Mouse (Mus musculus): ENCODE measurements around the gene Rptor. TPM values are rescaled to one million over a fixed set of nuclear protein-coding genes. Genes with fewer than 3 reads are reported as not detected.
A peak's percentile ranks its signal among the peaks of the same experiment; 100 is the strongest.
"Not testable (repeated sequence)": the region's sequence is repeated elsewhere in the genome, so short reads cannot be mapped to it uniquely, and the experiment has no call there.

Gene Rptor
- total and polyA plus RNA-seq, 2 experiments from 2014 or later, result 8.5 to 64.8 TPM

- DNase-seq (ENCODE audit: low spot score), result no peak
- 93% methylated on average over 3 of the region's 3 CpGs for WGBS
- no peak overlapping the region for H3K4me2 ChIP-seq (ENCODE audit: low read depth, low read length, poor library complexity, severe bottlenecking)
Observed at GRCm38 (mm10) chr11:119659296-119659695, 56.6 kb downstream of the Rptor start.

DNA sequence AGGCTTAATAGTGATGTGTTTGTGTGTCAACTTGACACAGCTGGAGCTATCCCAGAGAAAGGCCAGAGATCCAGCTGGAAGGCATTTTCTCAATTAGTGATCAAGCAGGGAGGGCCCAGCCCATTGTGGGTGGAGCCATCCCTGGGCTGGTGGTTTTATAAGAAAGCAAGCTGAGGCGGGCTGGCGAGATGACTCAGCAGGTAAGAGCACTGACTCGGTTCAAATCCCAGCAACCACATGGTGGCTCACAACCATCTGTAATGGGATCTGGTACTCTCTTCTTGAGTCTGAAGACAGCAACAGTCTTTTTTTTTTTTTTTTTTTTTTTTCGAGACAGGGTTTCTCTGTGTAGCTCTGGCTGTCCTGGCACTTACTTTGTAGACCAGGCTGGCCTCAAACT lies 58.8 kb downstream of the Rptor start:
- not testable (repeated sequence) for H3K27me3 ChIP-seq (ENCODE audit: insufficient read depth, low read length); DNase-seq (ENCODE audit: low spot score); H3K36me3 ChIP-seq (ENCODE audit: insufficient read depth, low read length); ATAC-seq (ENCODE audit: low FRiP score); H3K27ac ChIP-seq (ENCODE audit: low read depth, low read length); H3K9ac ChIP-seq (replicated peaks; ENCODE audit: low read length, poor library complexity, severe bottlenecking); H3K4me3 ChIP-seq (ENCODE audit: low read depth, low read length); H3K9me3 ChIP-seq (ENCODE audit: low read length); H3K4me2 ChIP-seq (ENCODE audit: low read depth, low read length, poor library complexity, severe bottlenecking); H3K4me1 ChIP-seq (ENCODE audit: insufficient read depth, low read length)
- WGBS, result 41% methylated on average over 3 of the region's 4 CpGs

More at GRCm38 (mm10) chr11:119659296-119659695, 56.6 kb downstream of the Rptor start:
- Histone ChIP-seq H3K27me3 (ENCODE audit: insufficient read depth, low read length) (no peaks in the 10 kb centered on the region), H3K36me3 (ENCODE audit: insufficient read depth, low read length) (no peaks in the 10 kb centered on the region), H3K4me1 (ENCODE audit: insufficient read depth, low read length) (0 out of 2 replicates have a peak, but pooled peaks cover 2% of the 10 kb centered on the region), H3K27ac (ENCODE audit: low read depth, low read length) (no peak overlapping the region), H3K9me3 (ENCODE audit: low read length) (no peaks in the 10 kb centered on the region), H3K9ac (replicated peaks; ENCODE audit: low read length, poor library complexity, severe bottlenecking) (no peak overlapping the region), H3K4me3 (ENCODE audit: low read depth, low read length) (no peak overlapping the region)
- no peak for ATAC-seq (ENCODE audit: low FRiP score)
- no peak for TF ChIP-seq CTCF (IDR thresholded peaks at IDR 0.05)

DNA sequence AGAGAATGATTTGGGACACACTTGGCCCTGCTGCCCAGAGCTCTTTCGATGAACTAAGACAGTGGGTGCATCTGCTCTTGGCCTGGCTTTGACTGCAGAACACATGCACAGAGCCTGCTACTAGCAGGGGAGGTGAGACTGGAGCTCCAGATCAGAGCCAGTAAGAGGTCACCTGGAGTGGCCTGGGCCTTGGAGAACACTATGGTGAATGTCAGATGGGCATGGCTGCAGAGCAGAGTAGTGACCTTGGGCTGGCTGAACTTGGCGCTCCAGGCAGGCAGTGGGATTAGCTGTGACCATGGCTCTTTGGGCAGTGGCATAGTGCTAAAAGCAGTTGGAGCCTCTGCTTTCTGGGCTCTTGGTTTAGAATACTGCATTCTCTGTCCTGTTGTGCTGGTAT lies 61.2 kb downstream of the Rptor start:
- Histone ChIP-seq H3K36me3 (ENCODE audit: insufficient read depth, low read length) (no peaks in the 10 kb centered on the region), H3K27ac (ENCODE audit: low read depth, low read length) (no peak overlapping the region), H3K27me3 (ENCODE audit: insufficient read depth, low read length) (no peaks in the 10 kb centered on the region), H3K9ac (replicated peaks; ENCODE audit: low read length, poor library complexity, severe bottlenecking) (no peak overlapping the region), H3K4me2 (ENCODE audit: low read depth, low read length, poor library complexity, severe bottlenecking) (no peak overlapping the region), H3K4me3 (ENCODE audit: low read depth, low read length) (no peak overlapping the region), H3K4me1 (ENCODE audit: insufficient read depth, low read length) (0 out of 2 replicates have a peak, but pooled peaks cover 2% of the 10 kb centered on the region), H3K9me3 (ENCODE audit: low read length) (no peaks in the 10 kb centered on the region)
- DNase-seq (ENCODE audit: low spot score), result no peak
- 90% methylated on average over 2 of the region's 2 CpGs for WGBS
- no peak for ATAC-seq (ENCODE audit: low FRiP score)
- no peak for TF ChIP-seq CTCF (IDR thresholded peaks at IDR 0.05)

DNA sequence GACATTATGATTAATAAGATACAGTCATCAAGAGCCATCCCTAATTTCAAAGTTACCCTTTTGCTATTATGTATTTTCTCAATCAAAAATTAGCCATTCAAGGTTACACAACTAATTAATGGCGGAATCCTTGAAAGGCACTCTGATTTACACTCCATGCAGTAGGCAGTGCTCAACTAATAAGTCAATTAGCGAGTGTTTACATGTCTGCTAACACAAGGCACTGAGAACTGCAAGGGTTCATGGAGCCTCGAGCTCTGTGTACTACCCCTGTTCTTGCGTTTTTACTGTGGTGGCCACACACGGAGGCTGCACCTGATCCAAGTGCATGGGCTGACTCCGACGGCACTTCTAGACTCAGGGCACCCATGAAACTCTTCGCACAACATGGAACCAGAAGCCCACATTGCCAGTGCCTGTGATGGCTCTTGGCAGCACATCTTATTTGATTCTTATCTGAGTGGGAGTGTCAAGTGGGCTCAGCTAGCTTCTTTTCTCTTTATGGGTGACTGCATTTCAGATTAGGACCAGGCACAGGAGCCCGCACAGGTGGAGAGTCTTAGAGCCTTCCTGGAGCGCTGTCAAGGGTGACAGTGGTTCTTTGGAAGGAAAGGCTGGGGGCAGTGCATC lies 62.1 kb downstream of the Rptor start:
- H3K27ac ChIP-seq (ENCODE audit: low read depth, low read length), result no peak overlapping the region
- H3K9ac ChIP-seq (replicated peaks; ENCODE audit: low read length, poor library complexity, severe bottlenecking), result no peak overlapping the region
- no peak overlapping the region for H3K4me2 ChIP-seq (ENCODE audit: low read depth, low read length, poor library complexity, severe bottlenecking)
- DNase-seq (ENCODE audit: low spot score) (no peak), ATAC-seq (ENCODE audit: low FRiP score) (no peak)
- 0 out of 2 replicates have a peak, but pooled peaks cover 2% of the 10 kb centered on the region for H3K4me1 ChIP-seq (ENCODE audit: insufficient read depth, low read length)
- H3K27me3 ChIP-seq (ENCODE audit: insufficient read depth, low read length), result no peaks in the 10 kb centered on the region
- no peak for TF ChIP-seq CTCF (IDR thresholded peaks at IDR 0.05)
- WGBS, result 80% methylated on average over 10 of the region's 10 CpGs
- H3K9me3 ChIP-seq (ENCODE audit: low read length), result no peaks in the 10 kb centered on the region
- no peaks in the 10 kb centered on the region for H3K36me3 ChIP-seq (ENCODE audit: insufficient read depth, low read length)
- H3K4me3 ChIP-seq (ENCODE audit: low read depth, low read length), result no peak overlapping the region

DNA sequence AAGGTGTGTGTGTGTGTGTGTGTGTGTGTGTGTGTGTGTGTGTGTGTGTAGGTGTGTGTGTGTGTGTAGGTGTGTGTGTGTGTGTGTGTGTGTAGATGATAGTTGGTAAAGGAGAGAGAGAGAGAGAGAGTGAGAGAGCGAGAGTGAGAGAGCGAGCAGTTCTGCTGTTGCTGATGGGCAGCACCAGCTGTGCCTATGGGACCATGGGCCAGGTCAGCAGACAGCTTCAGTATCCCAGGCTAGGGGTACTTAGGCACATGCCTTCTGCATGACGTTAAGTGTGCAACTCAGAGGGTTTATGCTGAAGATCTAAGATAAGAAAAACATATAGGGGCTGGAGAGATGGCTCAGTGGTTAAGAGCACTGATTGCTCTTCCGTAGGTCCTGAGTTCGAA lies 62.6 kb downstream of the Rptor start:
- H3K9me3 ChIP-seq (ENCODE audit: low read length), result no peaks in the 10 kb centered on the region
- TF ChIP-seq CTCF (IDR thresholded peaks at IDR 0.05), result no peak
- 94% methylated on average over 5 of the region's 5 CpGs for WGBS

GRCm38 (mm10) chr11:119666567-119667108 lies 63.9 kb downstream of the Rptor start:
- 18% methylated on average over 2 of the region's 2 CpGs for WGBS
- Histone ChIP-seq H3K4me1 (ENCODE audit: insufficient read depth, low read length) (0 out of 2 replicates have a peak, but pooled peaks cover 2% of the 10 kb centered on the region), H3K27me3 (ENCODE audit: insufficient read depth, low read length) (no peaks in the 10 kb centered on the region), H3K4me2 (ENCODE audit: low read depth, low read length, poor library complexity, severe bottlenecking) (no peak overlapping the region), H3K36me3 (ENCODE audit: insufficient read depth, low read length) (no peaks in the 10 kb centered on the region), H3K4me3 (ENCODE audit: low read depth, low read length) (no peak overlapping the region), H3K27ac (ENCODE audit: low read depth, low read length) (0 out of 2 replicates have a peak overlapping the region, but pooled peaks have one; percentile 3), H3K9ac (replicated peaks; ENCODE audit: low read length, poor library complexity, severe bottlenecking) (no peak overlapping the region), H3K9me3 (ENCODE audit: low read length) (no peaks in the 10 kb centered on the region)
- DNase-seq (ENCODE audit: low spot score) (no peak), ATAC-seq (ENCODE audit: low FRiP score) (no peak)
- no peak for TF ChIP-seq CTCF (IDR thresholded peaks at IDR 0.05)

More for the DNA sequence above, 62.6 kb downstream of the Rptor start:
- Histone ChIP-seq H3K4me2 (ENCODE audit: low read depth, low read length, poor library complexity, severe bottlenecking) (no peak overlapping the region), H3K27ac (ENCODE audit: low read depth, low read length) (no peak overlapping the region), H3K27me3 (ENCODE audit: insufficient read depth, low read length) (no peaks in the 10 kb centered on the region), H3K4me1 (ENCODE audit: insufficient read depth, low read length) (0 out of 2 replicates have a peak, but pooled peaks cover 2% of the 10 kb centered on the region), H3K4me3 (ENCODE audit: low read depth, low read length) (no peak overlapping the region), H3K36me3 (ENCODE audit: insufficient read depth, low read length) (no peaks in the 10 kb centered on the region), H3K9ac (replicated peaks; ENCODE audit: low read length, poor library complexity, severe bottlenecking) (no peak overlapping the region)
- no peak for DNase-seq (ENCODE audit: low spot score)
- ATAC-seq (ENCODE audit: low FRiP score), result no peak

All from midbrain, postnatal 0 days (tissue).